Mouse (Mus musculus) testis, postnatal 10 days (tissue): ENCODE data around the gene Etl4.
"Not testable (repeated sequence)": the region's sequence is repeated elsewhere in the genome, so short reads cannot be mapped to it uniquely, and the experiment has no call there.

Source experiments
- DNase-seq: peaks from one replicate; pipeline ENCODE4 v3.0.0; 2021; ENCODE audit warnings: low spot score

The Etl4 gene

DNA sequence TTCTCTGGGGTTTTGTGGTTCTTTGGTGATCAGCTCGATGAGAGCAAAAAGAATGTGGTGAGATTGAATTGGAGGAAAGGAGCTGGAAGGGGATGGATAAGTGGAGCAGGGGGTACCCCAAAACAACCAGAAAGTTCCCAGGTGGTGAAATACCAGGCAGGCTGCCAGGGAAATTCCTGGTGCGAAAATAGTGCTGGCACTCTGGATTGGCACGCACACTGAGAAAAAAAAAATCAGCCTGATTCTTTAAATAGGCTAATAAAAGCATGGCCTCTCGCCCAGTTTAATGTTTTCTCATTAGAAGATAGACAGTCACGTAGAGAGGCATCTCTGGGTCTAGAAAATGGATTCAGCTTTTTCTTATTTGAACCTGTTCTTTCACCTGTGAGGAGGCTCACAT, 258.0 kb downstream of the Etl4 start:
- DNase-seq: no peak

DNA sequence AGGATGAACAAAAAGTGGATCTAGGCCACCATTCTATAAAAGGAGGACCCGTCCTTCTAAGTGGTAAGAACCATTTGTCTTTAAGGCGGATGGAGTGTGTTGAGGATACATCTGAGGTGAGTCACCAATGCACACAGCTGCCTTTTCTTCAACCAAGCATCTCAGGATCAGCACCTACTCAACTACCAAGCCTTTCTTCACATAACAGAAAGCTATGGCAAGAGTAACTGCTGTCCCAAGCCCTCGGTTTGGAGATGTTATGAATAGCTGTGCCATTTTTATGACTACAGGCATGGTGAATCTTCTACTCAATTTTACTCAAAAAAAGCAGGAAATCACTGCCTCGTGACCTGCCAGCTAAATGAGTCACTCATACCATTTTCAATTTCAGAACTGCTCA, 258.6 kb downstream of the Etl4 start:
- no peak for DNase-seq

DNA sequence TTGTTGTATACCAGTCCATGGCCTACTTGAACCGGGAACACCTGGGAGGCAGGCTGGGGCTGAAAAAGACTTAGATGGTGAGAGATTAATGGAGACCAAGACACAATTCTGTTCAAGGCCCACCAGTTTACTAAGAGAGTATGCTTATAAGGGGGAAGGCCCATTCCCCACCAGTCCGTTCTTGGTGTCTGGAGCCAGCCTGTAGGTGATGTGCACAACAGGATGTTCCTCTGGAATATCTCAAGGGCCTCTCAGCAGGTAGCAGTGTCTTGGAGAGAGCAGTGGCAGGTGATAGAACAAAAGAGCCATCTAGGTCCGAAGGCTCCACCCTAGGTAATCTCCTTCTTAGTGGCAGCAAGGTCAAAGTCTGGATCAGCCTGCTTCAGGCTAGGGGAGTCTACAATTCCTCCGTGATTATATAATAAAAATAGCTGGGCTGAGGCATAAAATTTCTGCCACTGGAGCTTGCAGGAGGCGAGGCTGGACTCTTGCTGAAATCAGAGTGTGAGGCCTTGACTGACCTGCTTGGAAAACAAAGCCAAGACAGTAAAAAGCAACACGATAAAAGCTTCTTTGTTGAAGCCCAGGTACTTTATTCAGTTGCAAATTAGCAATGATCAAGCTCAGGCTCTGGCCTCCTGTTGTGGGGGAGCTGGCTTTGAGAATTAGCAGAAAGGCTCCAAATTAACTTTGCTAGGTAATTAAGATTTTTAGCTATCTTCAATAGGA, 267.0 kb downstream of the Etl4 start:
- DNase-seq: not testable (repeated sequence)

DNA sequence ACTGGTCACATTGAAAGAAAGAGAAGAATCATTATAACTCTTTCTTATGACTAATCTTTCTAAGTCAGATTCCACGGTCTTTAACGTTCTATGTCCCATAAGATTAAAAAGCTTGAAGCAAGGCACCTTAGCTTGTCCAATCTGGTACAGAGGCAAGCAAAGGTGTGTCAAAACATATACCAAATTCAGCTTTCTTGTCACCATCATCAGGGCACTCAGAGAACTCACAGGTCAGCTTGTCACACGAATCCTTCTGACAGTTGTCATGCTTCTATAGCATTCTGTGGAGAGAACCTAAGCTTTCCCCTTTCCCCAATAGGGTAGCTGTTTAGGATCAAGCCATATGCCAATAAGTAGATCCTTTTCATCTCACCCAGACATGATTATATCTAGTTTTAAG, 267.7 kb downstream of the Etl4 start:
- DNase-seq: not testable (repeated sequence)

DNA sequence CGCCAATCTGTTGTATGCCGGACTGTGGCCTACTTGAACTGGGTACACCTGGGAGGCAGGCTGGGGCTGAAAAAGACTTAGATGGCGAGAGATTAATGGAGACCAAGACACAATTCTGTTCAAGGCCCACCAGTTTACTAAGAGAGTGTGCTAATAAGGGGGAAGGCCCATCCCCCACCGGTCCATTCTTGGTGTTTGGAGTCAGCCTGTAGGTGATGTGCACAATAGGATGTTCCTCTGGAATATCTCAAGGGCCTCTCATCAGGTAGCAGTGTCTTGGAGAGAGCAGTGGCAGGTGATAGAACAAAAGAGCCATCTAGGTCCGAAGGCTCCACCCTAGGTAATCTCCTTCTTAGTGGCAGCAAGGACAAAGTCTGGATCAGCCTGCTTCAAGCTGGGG, 271.0 kb downstream of the Etl4 start:
- not testable (repeated sequence) for DNase-seq

DNA sequence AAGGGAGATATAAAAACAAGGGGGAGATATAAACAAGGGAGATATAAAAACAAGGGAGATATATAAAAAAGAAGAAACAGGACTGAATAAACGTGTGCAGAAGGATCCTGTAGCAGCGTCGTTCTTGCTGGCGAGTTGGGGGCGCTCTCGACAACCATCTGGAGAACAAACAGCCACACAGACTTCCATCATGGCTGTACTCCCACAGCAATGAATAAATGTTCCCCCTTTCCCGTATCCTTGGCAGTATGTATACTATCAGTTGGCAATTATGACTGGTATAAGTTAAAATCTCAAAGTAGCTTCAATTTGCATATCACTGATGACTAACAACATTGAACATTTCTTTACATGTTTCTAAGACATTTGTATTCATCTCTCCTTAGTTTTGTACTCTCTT, 277.6 kb downstream of the Etl4 start:
- DNase-seq: not testable (repeated sequence)

DNA sequence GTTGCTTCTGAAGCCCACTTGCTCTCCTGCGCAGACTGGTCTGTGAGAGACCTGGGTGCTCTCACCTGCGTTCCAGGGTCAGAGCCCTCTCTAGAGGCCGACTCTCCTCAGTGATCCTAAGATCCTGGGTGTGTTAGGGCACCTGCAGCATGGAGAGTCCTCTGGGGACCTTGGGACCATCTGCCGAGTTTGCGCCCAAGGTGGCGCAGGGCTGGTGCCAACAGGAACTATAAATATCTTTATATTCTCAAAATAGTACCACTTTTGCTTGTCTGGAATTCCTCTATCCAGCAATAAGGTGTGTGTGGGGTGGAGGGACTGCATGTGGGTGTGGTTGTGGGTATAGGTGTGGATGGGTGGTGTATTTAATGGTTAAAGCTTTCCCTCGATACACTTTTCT, 293.4 kb downstream of the Etl4 start:
- DNase-seq: no peak

DNA sequence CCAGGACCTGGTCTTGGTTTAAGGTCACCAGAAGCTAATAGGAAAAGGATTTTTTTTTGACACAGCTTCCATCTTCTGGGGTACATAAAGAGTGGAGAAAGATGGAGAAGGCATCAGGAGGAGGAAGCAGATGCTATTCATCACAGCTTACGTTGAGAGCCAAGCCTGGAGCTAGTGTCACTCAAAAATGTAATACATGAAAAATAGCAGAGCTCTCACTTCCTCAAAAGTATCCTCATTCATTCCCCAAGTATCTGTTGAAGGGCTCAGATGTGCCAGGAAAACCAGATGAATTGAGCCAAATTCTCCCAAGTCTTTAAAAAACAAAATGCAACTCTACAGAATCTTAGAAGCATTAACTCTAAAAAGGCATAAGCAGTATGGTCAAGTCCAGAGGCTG, 297.1 kb downstream of the Etl4 start:
- no peak for DNase-seq

DNA sequence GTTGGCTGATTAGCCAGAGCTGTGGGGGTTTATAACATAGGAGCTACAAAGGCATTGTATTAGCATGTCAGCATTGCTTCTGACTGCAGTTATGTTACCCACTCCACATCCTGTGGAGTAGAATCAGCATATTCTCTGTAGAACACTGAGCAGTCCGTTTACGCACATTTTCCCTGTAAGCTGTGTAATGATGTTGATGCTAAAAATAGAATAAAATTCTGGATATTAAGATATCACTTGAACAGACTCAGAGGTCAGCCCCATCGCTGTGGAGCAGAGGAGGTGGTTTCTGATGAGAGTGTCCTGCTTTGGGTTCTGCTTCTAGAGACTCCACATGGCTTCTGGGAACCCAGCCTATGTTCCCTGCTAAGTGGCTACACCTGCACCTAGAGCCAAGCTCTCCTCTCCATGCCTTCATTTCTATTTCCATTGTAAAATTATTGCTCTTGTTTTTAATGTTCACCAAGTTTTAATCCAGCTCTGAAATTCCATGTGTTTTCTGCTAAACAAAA, 299.2 kb downstream of the Etl4 start:
- DNase-seq: no peak

DNA sequence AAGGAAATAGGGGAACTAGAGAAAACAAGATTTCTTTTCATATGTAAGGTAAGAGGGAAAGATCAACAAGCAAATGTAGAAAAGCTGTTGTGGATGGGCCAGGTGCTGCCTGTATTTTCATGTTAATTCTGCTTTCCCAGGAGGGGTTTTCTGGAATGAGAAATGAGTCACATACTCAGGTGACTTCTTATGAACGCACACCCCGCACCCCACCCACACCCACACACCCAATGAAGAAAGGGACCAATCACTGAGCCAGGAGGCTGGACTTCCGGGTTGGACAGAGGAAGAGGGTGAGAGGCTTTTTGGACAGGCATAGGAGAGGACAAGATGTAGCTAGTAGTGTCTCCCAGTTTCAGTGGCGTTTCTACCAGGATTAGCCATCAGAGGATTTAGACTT, 299.8 kb downstream of the Etl4 start:
- no peak for DNase-seq

DNA sequence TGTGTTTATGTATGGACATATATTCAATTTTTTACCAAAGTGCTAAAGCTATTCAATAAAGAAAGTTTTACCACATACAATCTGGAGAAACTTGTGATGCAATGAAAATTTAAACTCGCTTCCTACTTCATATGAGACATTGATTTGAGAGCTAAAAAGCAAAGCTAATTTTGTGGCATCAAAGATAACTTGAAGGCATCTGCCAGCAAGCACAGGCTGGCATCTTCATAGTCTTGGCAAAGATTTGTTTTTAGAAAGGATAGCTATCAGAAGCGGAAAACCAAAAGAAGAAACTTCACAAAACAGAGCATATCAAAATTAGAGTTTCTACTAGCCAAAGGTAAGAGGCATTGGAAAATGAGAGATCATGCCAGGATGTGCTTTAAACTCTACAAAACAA, 306.7 kb downstream of the Etl4 start:
- no peak for DNase-seq

DNA sequence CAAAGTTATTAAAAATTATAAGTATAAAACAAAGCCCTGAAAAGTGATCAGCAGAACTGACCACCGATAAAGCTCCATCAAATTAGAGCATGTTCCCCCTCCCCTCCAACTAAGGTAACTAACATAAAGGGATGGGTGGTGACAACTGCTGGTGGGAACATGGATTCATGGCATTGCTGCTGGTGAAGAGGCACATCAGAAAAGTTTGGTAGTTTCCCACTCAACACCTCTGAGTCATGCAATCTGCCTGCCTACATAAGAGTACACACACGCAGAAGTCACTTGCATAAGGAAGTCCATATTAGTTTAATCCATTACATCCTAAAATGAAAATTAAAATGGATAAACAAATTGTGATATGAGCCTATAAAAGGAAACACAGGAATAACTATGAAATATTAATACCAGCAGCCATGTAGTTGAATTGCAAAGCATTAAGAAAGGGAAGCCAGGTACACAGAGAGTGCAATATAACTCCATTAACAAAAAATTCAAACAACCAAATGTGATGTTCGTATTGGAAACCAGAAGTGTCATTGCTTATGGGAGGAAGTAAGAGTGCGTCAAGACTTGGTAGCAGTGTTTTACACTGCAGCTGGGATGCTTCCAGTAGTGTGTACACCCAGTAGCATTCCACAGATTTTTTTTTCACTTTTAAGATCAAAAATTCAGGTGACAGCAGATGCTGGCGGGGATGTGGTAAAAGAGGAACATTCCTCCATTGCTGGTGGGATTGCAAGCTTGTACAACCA, 307.3 kb downstream of the Etl4 start:
- no peak for DNase-seq

DNA sequence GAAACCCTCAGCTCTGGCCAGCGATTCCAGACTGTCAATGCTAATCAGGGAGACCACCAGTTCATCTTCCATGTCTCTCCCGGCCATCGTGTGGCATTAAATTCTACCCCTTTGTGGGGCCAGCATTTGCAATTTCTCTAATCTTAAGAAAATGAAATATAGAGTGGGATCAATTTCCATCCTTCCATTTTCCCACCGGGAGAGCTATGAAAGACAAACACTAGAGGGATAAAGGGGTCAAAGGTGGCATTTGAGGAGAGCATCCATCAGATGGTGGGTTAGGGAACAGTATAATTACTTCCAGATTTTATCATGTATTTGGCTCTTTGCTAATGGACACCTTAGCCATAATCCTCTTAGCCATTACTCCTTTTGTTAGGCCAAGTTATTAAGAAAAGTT, 321.8 kb downstream of the Etl4 start:
- no peak for DNase-seq

DNA sequence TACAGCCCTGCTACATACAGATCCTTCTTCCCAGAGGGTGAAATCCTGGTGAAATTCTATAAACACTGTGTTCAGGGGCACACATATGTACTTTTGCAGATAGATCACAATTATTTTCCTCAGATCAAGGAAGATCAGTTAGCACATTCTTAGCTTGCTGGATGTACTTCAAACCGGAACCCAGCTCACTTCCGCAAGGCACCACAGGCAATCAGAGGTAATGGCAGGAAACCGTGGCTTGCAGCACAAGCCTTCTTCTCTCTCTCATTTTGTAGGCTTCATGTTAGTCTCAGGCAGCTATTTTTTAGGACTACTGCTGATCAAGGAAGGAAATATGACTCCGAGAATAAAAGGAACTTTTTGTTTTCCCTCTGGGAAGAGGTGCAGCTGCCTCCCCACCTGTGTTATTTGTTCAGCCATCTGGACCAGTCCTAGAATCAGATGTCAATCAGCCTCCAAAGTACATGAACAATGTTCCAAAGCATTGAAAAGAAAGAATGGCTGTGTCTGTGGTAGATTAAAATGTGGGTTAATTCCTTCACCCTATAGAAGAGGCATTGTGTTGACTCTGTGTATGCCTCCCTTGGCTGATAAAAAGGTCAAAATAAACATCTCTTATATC, 338.6 kb downstream of the Etl4 start:
- DNase-seq: no peak

DNA sequence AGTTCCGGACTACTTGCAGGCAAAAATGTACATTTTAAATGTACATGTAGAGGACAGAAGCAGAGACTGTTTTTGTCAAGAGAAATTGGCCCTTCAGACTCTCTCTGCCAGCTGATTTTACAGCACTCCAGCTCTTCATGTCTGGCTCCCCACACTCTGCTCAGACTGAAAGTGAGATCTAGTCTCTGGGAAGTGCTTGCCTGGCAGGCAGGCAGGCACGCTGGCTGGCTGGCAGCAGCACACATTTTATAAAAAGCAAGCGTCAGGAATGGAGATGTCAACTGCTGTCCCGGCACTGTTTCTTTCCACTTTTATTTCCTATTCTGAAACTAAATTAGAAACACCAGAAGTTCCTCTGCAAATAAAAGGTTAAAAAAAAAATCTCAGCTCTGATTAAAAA, 339.8 kb downstream of the Etl4 start:
- DNase-seq: no peak

DNA sequence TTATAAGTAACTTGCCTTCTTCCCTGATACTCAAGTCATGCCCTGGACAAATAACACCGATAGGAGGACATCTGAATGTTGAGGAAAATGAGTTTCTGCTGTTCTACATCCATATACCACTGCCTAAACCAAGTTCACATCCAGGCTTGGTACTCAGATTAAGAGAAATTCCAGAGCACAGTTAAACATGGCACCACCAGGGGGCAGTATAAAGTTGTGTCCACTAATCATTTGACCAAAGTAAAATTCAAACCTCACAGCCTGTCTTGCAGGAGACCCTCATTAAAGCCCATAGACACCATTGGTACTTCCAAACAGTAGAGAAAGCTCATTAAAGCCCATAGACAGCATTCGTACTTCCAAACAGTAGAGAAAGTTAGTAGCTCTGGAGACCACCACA, 366.5 kb downstream of the Etl4 start:
- DNase-seq: peak; percentile 80

DNA sequence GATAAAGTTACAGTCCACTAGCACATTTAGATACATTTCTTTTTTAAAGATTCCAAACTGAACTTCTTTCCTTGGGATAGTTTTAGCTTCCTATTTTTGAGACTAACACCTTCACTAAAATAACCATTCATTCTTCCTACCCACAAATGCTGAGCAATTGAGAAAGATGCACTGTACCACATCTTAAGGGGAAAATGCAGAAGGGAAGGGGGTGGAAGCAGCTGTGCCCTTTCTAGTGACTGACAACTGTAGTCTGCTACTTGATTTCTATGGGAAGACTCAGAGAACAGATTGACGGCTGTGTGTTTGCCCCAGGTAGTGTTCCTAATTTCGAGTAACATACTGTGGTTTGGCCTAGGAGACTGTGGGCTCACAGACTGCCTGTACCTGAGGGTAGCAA, 372.3 kb downstream of the Etl4 start:
- DNase-seq: no peak

DNA sequence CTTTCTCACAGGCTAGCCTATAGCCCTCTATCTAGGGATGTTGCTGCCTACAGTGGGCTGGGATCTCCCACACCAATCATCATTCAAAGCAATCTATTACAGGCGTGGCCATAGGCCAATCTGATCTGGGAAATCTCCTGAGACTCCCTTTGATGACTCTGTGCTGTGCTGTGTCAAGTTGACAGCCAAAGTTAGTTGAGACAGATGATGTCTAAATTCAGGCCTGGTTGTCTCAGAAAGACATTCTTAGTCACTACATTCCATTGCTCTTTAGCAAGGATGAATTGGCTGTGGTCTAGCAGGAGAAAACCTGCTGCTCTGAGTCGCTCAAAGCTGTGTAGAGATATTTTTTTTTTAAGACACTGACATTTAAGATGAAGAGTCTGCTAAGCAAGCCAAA, 374.8 kb downstream of the Etl4 start:
- no peak for DNase-seq

DNA sequence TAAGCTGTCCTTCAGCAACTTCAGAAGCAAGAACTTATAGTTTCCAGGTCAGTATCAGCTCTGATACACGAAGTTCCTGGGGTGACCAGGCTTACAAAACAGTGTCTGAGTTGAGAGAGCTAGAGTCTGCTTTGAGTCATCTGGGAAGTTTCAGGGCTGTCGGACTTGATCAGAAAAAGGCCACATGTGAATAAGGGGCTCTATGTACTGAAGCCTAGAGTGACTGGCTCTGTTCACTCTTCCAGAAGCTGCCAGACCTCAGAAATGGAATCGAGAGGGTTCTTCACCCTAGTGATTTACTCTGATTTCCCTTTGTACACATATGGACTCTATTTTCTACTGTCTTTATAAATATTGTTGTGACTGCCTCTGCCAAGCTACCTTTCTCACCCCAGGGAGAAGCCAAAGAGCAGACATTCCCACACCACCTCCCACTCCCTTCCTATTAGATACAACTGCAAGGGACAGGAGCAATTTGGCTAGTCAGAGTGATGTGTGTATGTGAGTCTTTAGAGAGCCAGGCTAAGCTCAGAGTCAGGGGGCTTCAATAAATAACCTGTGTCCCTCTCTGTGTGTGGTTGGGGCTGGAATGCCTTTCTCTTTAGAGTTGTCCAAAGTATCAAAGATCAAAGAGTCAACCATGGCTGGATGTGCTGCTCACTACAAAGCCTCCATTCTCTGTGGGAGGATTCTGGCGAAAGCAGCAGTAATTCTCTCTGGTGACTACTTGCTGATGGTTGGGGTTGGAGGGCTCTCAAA, 381.6 kb downstream of the Etl4 start:
- no peak for DNase-seq

DNA sequence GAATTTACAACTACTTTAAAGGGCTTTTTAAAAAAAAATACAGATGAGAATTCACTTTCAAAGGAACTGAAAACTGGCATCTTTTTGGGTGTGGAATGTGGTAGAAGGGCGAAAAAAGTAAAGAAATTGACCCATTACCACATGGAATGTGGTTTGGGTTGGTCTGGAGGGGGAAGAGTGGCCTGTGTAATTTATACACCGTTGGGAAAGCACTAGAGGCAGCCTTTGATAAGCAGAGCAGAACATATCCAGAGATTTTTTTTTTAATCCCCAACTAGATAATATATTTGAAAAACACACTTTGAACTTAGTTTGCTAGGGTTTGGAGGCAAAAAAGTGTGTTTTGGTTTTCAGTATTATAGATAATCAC, 382.1 kb downstream of the Etl4 start:
- DNase-seq: no peak

DNA sequence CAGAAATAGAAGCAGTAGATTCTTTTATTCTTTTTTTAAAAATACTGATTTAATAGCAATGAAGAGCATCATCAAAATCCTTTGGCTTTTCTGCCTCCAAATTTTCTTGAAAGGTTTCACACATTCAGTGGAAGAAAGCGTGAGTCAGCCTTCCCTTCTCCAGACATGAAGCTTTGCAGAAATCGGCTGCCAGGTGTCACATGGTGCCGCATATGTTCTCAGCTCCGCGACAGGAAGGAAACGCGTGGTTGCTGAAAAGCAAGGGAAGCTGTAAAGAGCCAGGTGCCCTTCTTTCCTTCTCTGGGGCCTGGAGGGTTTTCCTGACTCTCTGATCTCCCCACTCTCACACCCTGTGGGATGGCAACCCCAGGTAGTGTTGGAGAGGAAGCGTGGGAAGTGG, 383.8 kb downstream of the Etl4 start:
- DNase-seq: no peak

DNA sequence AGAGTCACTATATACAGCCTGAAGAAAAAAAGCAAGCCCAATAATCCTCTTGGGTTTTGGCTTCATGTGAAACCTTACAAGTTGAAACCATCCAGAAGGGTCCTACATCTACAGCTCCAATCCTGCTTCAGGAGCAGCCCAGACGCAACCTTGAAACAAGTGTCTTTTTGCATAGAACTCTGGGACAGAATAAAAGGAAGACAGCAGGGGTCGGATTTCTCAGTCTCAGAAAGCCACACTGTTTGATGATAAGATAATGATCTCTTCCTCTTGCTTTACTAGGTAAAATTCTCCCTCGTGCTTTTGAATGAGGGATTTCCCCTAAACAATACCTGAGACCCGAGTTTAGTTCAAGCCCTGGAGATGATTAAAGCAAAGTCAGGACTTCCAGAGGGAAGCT, 385.0 kb downstream of the Etl4 start:
- no peak for DNase-seq

DNA sequence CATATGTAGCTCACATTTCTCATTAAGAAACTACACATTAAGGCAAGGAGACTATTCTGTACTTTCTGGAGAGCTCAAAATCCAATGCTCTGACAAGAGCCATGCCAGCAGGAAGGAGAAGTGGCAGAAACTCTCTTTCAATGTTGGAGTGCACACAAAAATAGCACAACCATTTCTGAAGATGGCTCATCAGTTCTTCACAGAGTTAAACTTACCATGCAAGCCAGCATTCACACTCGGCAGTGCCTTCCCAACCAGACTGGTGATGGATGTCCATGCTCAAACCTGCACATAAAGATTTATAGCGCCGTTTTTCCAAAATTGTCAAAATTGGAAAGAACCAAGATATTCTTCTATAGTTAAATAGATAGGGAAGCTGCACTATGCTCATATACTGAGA, 392.9 kb downstream of the Etl4 start:
- no peak for DNase-seq
